Mouse (Mus musculus): ENCODE data around the gene Negr1.

Gene Negr1

GRCm38 (mm10) chr3:157268742-157269141 is 707.1 kb downstream of the Negr1 start:
- no peak for DNase-seq

- no peak for DNase-seq
These were observed 710.8 kb downstream of the Negr1 start for GRCm38 (mm10) chr3:157272379-157272778.

- no peak for DNase-seq
These were observed 712.5 kb downstream of the Negr1 start for GRCm38 (mm10) chr3:157274143-157274542.

GRCm38 (mm10) chr3:157279717-157280116 is 718.1 kb downstream of the Negr1 start:
- no peak for DNase-seq

GRCm38 (mm10) chr3:157281259-157281658 is 719.7 kb downstream of the Negr1 start:
- DNase-seq, result no peak

GRCm38 (mm10) chr3:157291286-157291685 is 729.7 kb downstream of the Negr1 start:
- DNase-seq, result no peak

- DNase-seq, result no peak
These were observed 735.6 kb downstream of the Negr1 start for GRCm38 (mm10) chr3:157297216-157297615.

- DNase-seq, result no peak
These were observed 742.0 kb downstream of the Negr1 start for GRCm38 (mm10) chr3:157303430-157304116.

GRCm38 (mm10) chr3:157321081-157321573 is 759.5 kb downstream of the Negr1 start:
- DNase-seq, result no peak

GRCm38 (mm10) chr3:157321834-157322233 is 760.2 kb downstream of the Negr1 start:
- DNase-seq, result no peak

GRCm38 (mm10) chr3:157334169-157334568 is 772.6 kb downstream of the Negr1 start:
- DNase-seq, result no peak

- DNase-seq, result no peak
These were observed 787.9 kb downstream of the Negr1 start for GRCm38 (mm10) chr3:157349480-157349879.

GRCm38 (mm10) chr3:157358905-157359304 is 797.3 kb downstream of the Negr1 start:
- DNase-seq, result peak; percentile 5

- no peak for DNase-seq
These were observed 798.2 kb downstream of the Negr1 start for GRCm38 (mm10) chr3:157359840-157360239.

All from right cerebral cortex, postnatal 14 days (tissue).